Mouse (Mus musculus) testis, adult 2 months (tissue): ENCODE results near the gene Impdh2. TPM values are rescaled to one million over a fixed set of nuclear protein-coding genes. Genes with fewer than 3 reads are reported as not detected.

Source experiments
- H3K27ac ChIP-seq: fragments of 200-500 bp; 2 replicates; pipeline ENCODE4 v1.5.1; 2012; ENCODE audit warnings: low read depth, low read length; ENCODE audit not compliant: control insufficient read depth, insufficient read depth
- H3K27me3 ChIP-seq: fragments of 200-500 bp; 2 replicates; pipeline ENCODE4 v1.6.1; 2012; ENCODE audit warnings: mild to moderate bottlenecking, low read length, moderate library complexity; ENCODE audit not compliant: control insufficient read depth, insufficient read depth
- H3K36me3 ChIP-seq: fragments of 200-500 bp; 2 replicates; pipeline ENCODE4 v1.6.1; 2012; ENCODE audit warnings: mild to moderate bottlenecking, low read length; ENCODE audit not compliant: control insufficient read depth, insufficient read depth
- H3K4me1 ChIP-seq: fragments of 200-500 bp; 2 replicates; pipeline ENCODE4 v1.6.1; 2012; ENCODE audit warnings: low read length; ENCODE audit not compliant: control insufficient read depth, insufficient read depth
- H3K4me3 ChIP-seq: fragments of 200-500 bp; 2 replicates; pipeline ENCODE4 v1.5.1; 2012; ENCODE audit warnings: low read depth, mild to moderate bottlenecking, low read length, moderate library complexity, mixed read lengths; ENCODE audit not compliant: control insufficient read depth
- CTCF ChIP-seq: fragments of 200-500 bp; IDR thresholded peaks from 2 replicates; pipeline ENCODE4 v1.5.1; 2012; ENCODE audit warnings: low read depth, mild to moderate bottlenecking, inconsistent platforms, low read length, moderate library complexity; ENCODE audit not compliant: control insufficient read depth, insufficient read depth, insufficient replicate concordance
- POLR2A ChIP-seq: fragments of 200-500 bp; IDR thresholded peaks from 2 replicates; pipeline ENCODE4 v1.6.1; 2012; ENCODE audit warnings: low read depth, mild to moderate bottlenecking, inconsistent platforms, low read length, moderate library complexity; ENCODE audit not compliant: control insufficient read depth
- polyA plus RNA-seq: library from polyadenylated mRNA; depleted of rRNA; stranded (reverse); fragments of >200 nt; gene quantifications from 2 replicates; pipeline ENCODE4 v1.2.3, GENCODE M21; 2012; rRNA removed

Impdh2 gene
- polyA plus RNA-seq, 1 experiment, result 172 TPM

DNA sequence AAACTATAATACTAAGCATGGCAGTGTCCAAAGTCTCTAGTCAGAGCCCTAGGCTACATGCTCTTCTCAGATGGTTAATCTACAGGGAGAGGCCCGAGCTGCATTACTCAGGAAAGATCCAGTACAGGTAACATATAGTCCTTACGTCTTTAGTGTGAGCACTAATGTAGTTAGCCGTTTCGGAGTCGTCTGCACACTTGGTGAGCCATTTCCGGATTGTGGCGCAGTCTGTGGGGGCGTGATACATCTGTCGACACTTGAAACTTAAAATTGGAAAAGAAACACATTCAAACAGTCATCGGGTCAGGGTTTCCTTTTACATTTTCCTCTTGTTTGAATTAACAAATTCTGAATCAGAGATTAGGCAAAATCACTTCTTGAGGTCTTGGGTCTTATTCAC is 51.4 kb downstream of the Impdh2 start:
- H3K4me3 ChIP-seq, result no peak overlapping the region
- H3K36me3 ChIP-seq, result peaks cover 3% of the 10 kb centered on the region
- no peaks in the 10 kb centered on the region for H3K4me1 ChIP-seq
- no peak overlapping the region for H3K27ac ChIP-seq
- H3K27me3 ChIP-seq, result no peaks in the 10 kb centered on the region
- no peak for TF ChIP-seq CTCF
- TF ChIP-seq POLR2A, result no peak

Other genes with a start within 250 kb of the Impdh2 start
- gene Gpx1, start 221.4 kb upstream of the Impdh2 start, polyA plus RNA-seq, result 64.0 and 88.9 TPM in 2 replicates
- gene Usp4, start 212.4 kb upstream of the Impdh2 start, polyA plus RNA-seq, result 115 and 116 TPM in 2 replicates
- 72.2 and 91.0 TPM in 2 replicates for gene 1700102P08Rik, start 167.5 kb upstream of the Impdh2 start, polyA plus RNA-seq
- gene Ccdc36, start 131.8 kb upstream of the Impdh2 start, polyA plus RNA-seq, result 5.3 and 5.8 TPM in 2 replicates
- gene BC048562, start 123.8 kb upstream of the Impdh2 start, polyA plus RNA-seq, result 91.8 and 100 TPM in 2 replicates
- 19.4 and 20.6 TPM in 2 replicates for gene Ccdc71, start 99.8 kb upstream of the Impdh2 start, polyA plus RNA-seq
- gene Klhdc8b, start 98.7 kb upstream of the Impdh2 start, polyA plus RNA-seq, result 15.2 and 18.7 TPM in 2 replicates
- gene Lamb2, start 80.5 kb upstream of the Impdh2 start, polyA plus RNA-seq, result 23.3 and 24.3 TPM in 2 replicates
- 128 and 134 TPM in 2 replicates for gene Usp19, start 69.7 kb upstream of the Impdh2 start, polyA plus RNA-seq
- 159 and 195 TPM in 2 replicates for gene Qars, start 52.6 kb upstream of the Impdh2 start, polyA plus RNA-seq
- 196 and 208 TPM in 2 replicates for gene Qrich1, start 43.5 kb upstream of the Impdh2 start, polyA plus RNA-seq
- 347 and 402 TPM in 2 replicates for gene Ndufaf3, start 7.1 kb downstream of the Impdh2 start, polyA plus RNA-seq
- 184 and 185 TPM in 2 replicates for gene Dalrd3, start 9.6 kb downstream of the Impdh2 start, polyA plus RNA-seq
- 13.4 and 13.5 TPM in 2 replicates for gene Wdr6, start 18.5 kb downstream of the Impdh2 start, polyA plus RNA-seq
- 5.4 and 5.5 TPM in 2 replicates for gene P4htm, start 37.4 kb downstream of the Impdh2 start, polyA plus RNA-seq
- gene Arih2, start 89.1 kb downstream of the Impdh2 start, polyA plus RNA-seq, result 138 and 143 TPM in 2 replicates
- 19.7 and 20.4 TPM in 2 replicates for gene Slc25a20, start 101.8 kb downstream of the Impdh2 start, polyA plus RNA-seq
- gene Prkar2a, start 129.0 kb downstream of the Impdh2 start, polyA plus RNA-seq, result 105 and 112 TPM in 2 replicates
- gene Ip6k2, start 223.5 kb downstream of the Impdh2 start, polyA plus RNA-seq, result 49.7 and 54.0 TPM in 2 replicates
- 5.6 and 5.9 TPM in 2 replicates for gene Nckipsd, start 248.1 kb downstream of the Impdh2 start, polyA plus RNA-seq